23 mouse cellular contexts compared by ENCODE assay signal in genomic region chr13:62941341-62942005, GRCm38 (mm10). TPM values are rescaled to one million over a fixed set of nuclear protein-coding genes. Genes with fewer than 3 reads are reported as not detected.
DNase-seq lines count a peak whose midpoint lies in the region; ATAC-seq and TF ChIP-seq lines count a peak whose summit lies in the region.
"Had no signal": no experiment of that assay in that cellular context is flagged by ENCODE, and none has a peak within 500 bp of the region (broad histone marks: within the 10 kb centered on the region; RNA-seq: fewer than 3 reads in every experiment).

No protein-coding gene starts in this region.

- no peak for DNase-seq in left cerebral cortex, adult 2 months (ENCODE audit: extremely low spot score in 1 of 2, low spot score in 2 of 2)
- no peak for DNase-seq in left cerebral cortex, postnatal 4 days
- peak; percentile 19 for DNase-seq in brain, adult 2 months (ENCODE audit: low read depth, low spot score)
- no peak for DNase-seq in cerebellum, adult 8-10 months
- no peak for DNase-seq in right cerebral cortex, postnatal 25 days
- no peak for DNase-seq in embryo, embryonic 10 days (ENCODE audit: low spot score)
- DNase-seq: adrenal gland, postnatal 14 days; cerebellum, adult 18-20 months; cerebellum, postnatal 10 days; gastrocnemius, postnatal 14 days; heart, adult 2 months; heart, postnatal 14 days had no signal

- H3K4me1 ChIP-seq in limb, embryonic 15.5 days, result peaks cover 31% of the 10 kb centered on the region
- H3K4me1 ChIP-seq: forebrain, embryonic 12.5 days; heart, embryonic 15.5 days; hindbrain, embryonic 15.5 days had no signal

- intact Hi-C loops in left cerebral cortex, adult 2 months (cut with DNase I), result loop anchor here (2.0 to 10.0 kb wide), 4 partner anchors 31 to 306 kb away; no protein-coding TSS in a partner anchor
- intact Hi-C loops in left cerebral cortex, postnatal 4 days (cut with DNase I), result no loop called here

- no peaks in the 10 kb centered on the region for H3K9me3 ChIP-seq in limb, embryonic 15.5 days
- H3K9me3 ChIP-seq: embryonic facial prominence, embryonic 13.5 days; forebrain, embryonic 12.5 days; heart, embryonic 15.5 days; hindbrain, embryonic 15.5 days had no signal

- H3K27me3 ChIP-seq in limb, embryonic 15.5 days, result no peaks in the 10 kb centered on the region
- H3K27me3 ChIP-seq: embryonic facial prominence, embryonic 13.5 days; forebrain, embryonic 12.5 days; heart, embryonic 15.5 days; hindbrain, embryonic 15.5 days; Patski had no signal

- no peak overlapping the region for H3K9ac ChIP-seq in limb, embryonic 15.5 days
- H3K9ac ChIP-seq: embryonic facial prominence, embryonic 13.5 days; forebrain, embryonic 12.5 days; heart, embryonic 15.5 days; hindbrain, embryonic 15.5 days had no signal

- peak overlapping the region; percentile 45 for H3K27ac ChIP-seq in left cerebral cortex, adult 2 months
- peak overlapping the region; percentile 68 for H3K27ac ChIP-seq in limb, embryonic 15.5 days
- H3K27ac ChIP-seq: embryonic facial prominence, embryonic 13.5 days; forebrain, embryonic 12.5 days; heart, adult 2 months; heart, embryonic 15.5 days; hindbrain, embryonic 15.5 days had no signal

- 26% methylated on average over 17 of the region's 17 CpGs for WGBS in limb, embryonic 15.5 days

- peak; percentile 40; the same call in 1 of the 2 replicates for ATAC-seq in limb, embryonic 15.5 days (ENCODE audit: insufficient number of reproducible peaks, low FRiP score, low TSS enrichment, low read depth)
- ATAC-seq: activated CD4-positive, CD25-positive, alpha-beta regulatory T cell, adult 4 months; forebrain, embryonic 16.5 days; Patski had no signal

- no peaks in the 10 kb centered on the region for H3K36me3 ChIP-seq in limb, embryonic 15.5 days
- H3K36me3 ChIP-seq: embryonic facial prominence, embryonic 13.5 days; forebrain, embryonic 12.5 days; heart, embryonic 15.5 days; hindbrain, embryonic 15.5 days had no signal

- TF ChIP-seq CTCF in left cerebral cortex, adult 2 months (IDR thresholded peaks at IDR 0.05), result no peak

- 0 out of 2 replicates have a peak overlapping the region, but pooled peaks have one; percentile 8 for H3K4me2 ChIP-seq in limb, embryonic 15.5 days
- H3K4me2 ChIP-seq: embryonic facial prominence, embryonic 13.5 days; forebrain, embryonic 12.5 days; heart, embryonic 11.5 days; heart, embryonic 15.5 days; hindbrain, embryonic 15.5 days had no signal

- H3K4me3 ChIP-seq in left cerebral cortex, adult 2 months, result no peak overlapping the region
- no peak overlapping the region for H3K4me3 ChIP-seq in limb, embryonic 15.5 days
- H3K4me3 ChIP-seq: embryonic facial prominence, embryonic 13.5 days; forebrain, embryonic 12.5 days; heart, adult 2 months; heart, embryonic 15.5 days; hindbrain, embryonic 15.5 days had no signal

RNA-seq across cellular contexts. Expression of gene 2010111I01Rik, which starts 23.2 kb away (rescaled TPM):
- total RNA-seq in left cerebral cortex, adult 2 months (2021), result 100 to 1,000 TPM; 122 to 140 TPM
- total RNA-seq in left cerebral cortex, postnatal 4 days (2021), result 10 to 100 TPM; 42.3 to 51.9 TPM
- 240 and 248 TPM in 2 replicates for polyA plus RNA-seq in limb, embryonic 15.5 days (2015; fragmentation: Nextera tagmentation; extraction: Ambion mirVana)

RNA-seq across cellular contexts. Expression of gene Fbp1, which starts 53.4 kb away (rescaled TPM):
- total RNA-seq in left cerebral cortex, adult 2 months (2021), result under 1 TPM; 0.33 to 0.59 TPM
- under 1 TPM; 0.46 to 0.92 TPM for total RNA-seq in left cerebral cortex, postnatal 4 days (2021)
- 1.4 and 1.5 TPM in 2 replicates for polyA plus RNA-seq in limb, embryonic 15.5 days (2015; fragmentation: Nextera tagmentation; extraction: Ambion mirVana)
- total RNA-seq: gastrocnemius, postnatal 14 days; heart, adult 2 months; heart, postnatal 14 days; MEL had no signal
- polyA plus RNA-seq: activated CD4-positive, CD25-positive, alpha-beta regulatory T cell, adult 4 months; C2C12; forebrain, embryonic 12.5 days; forebrain, embryonic 16.5 days; heart, embryonic 11.5 days; Patski had no signal
